Mouse (Mus musculus): Measurements from ENCODE around the gene Top3a.

DNA sequence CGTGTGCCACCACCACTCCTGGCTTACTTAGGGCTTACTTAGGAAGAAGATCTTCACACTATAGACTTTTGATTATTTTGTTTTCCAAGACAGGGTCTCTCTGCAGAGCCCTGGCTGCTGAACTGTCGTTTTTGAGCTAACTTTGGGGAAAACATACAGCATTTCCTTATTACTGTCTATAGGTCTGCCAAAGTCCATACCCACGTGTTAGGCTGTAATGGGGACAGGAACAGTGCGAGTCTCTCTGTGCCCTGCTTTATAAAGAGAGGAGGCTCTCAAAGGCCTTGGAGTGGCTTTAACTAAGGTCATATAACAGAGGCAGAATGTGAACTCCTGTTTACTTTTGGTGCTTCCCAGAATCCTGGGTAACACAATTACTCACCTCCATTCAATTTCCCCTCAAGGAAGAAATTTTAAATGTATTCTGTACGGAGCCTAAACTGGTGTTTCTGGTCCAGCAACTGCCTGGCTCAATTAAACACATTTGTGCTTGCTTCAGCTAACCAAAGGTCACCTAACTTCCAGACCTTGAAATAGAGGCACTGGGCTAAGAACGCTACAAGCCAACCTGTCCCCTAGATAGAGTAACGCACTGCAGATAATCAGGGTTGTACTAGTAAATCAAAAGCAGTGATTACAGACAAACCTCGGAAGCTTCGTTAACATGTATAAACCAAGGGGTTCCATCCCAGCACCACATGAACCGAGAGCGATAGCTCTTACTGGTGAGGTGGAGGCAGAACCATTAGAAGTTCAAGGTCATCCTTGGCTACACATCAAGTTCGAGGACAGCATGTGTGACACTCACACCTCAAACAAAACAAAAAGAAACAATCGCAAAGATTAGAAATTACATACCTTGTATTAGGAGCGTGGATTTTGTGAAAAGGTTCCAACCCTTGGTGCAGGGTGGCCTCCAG lies 33.1 kb upstream of the Top3a start:
- TF ChIP-seq CTCF (IDR thresholded peaks at IDR 0.05; ENCODE audit: low read depth, low read length): no peak
- no peak for TF ChIP-seq EP300 (IDR thresholded peaks at IDR 0.05; ENCODE audit: insufficient read depth, low read depth, low read length)

Data from ES-Bruce4 (cell line).